Mouse (Mus musculus) thymus, adult 2 months (tissue): Measurements from ENCODE around the gene Cfap99.

Experiments
- CTCF ChIP-seq: fragments of 200-500 bp; IDR thresholded peaks from 2 replicates; pipeline ENCODE4 v1.5.1; 2012; ENCODE audit warnings: mild to moderate bottlenecking, control low read depth, low read length, moderate library complexity, borderline replicate concordance; ENCODE audit not compliant: control insufficient read depth, poor library complexity, insufficient read depth; ENCODE audit errors: extremely low read depth
- POLR2A ChIP-seq: fragments of 200-500 bp; IDR thresholded peaks from 2 replicates; pipeline ENCODE4 v1.6.1; 2012; ENCODE audit warnings: mild to moderate bottlenecking, low read length, control low read depth, moderate library complexity; ENCODE audit not compliant: control insufficient read depth, poor library complexity, insufficient read depth; ENCODE audit errors: extremely low read depth

DNA sequence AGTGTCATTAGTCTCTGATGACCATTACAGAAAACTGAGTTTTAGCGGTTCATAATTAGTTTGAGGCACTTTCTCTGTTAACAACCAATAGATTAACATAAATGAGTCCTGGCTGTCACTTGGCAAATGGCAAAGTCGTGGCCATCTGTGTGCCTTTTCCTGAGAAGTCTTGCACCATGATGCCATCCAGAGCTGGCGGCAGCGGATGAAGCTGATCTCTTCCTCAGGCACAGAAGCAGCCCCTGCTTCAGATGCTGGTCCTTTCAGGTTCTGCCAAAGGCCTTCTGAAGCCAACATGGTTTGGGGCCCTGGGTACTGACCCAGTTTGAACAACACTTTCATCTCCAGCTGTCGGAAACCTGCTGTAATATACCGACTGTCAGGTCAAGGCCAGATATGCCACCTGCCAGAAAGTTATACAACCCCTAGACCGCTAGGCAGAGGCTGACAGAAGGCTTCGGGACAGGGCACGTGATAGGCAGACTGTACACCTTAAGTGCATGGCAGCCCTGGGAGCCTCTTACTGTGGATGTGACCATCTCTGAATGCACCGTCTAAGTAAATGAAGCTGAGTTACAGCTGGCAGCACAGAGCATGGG, 10.6 kb downstream of the Cfap99 start:
- TF ChIP-seq CTCF (no peak), POLR2A (no peak)
